Mouse (Mus musculus): ENCODE data around the gene Ddx4. TPM values are rescaled to one million over a fixed set of nuclear protein-coding genes. Genes with fewer than 3 reads are reported as not detected.

Gene Ddx4
- total RNA-seq, 4 experiments from 2014 or later: 0.09 to 0.12 TPM; not detected in 2

DNA sequence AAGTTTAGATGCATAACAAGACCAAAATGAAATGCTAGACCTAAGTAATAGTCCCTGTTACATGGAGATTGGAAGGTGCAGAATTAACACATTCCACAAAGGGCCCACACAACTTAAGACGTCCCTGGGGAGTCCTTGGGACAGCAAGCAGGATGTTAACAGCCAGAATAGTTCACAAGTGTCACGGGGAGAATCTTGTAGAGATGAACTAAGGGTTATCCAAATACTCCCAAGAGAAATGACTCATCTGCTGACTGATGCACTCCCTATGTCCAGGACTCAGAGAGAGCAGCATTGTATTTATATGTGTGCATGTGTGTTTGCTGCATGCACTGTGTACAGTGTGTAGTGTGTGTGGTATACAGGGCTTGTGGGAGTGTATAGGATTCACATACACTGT lies 95.8 kb downstream of the Ddx4 start:
- DNase-seq (ENCODE audit: low spot score): no peak

DNA sequence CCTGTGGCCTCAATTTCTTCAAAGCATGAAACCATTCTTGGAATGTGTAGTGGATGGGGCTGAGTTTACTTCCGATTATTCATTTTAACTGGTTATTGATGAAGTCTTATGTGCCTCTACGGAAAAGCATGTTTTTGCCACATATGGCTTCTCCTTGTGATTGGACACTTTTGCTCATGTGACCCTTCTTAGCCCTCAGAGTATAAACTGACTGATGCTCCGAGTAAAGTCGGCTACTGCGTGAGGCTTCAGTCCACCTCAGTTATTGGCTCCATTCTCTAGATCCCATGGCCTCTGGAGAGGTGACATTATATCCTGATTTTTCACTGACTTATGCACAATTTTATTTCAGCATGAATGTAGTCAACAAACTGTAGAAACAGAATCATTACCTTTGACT lies 99.0 kb downstream of the Ddx4 start:
- no peak for DNase-seq (ENCODE audit: low spot score)

DNA sequence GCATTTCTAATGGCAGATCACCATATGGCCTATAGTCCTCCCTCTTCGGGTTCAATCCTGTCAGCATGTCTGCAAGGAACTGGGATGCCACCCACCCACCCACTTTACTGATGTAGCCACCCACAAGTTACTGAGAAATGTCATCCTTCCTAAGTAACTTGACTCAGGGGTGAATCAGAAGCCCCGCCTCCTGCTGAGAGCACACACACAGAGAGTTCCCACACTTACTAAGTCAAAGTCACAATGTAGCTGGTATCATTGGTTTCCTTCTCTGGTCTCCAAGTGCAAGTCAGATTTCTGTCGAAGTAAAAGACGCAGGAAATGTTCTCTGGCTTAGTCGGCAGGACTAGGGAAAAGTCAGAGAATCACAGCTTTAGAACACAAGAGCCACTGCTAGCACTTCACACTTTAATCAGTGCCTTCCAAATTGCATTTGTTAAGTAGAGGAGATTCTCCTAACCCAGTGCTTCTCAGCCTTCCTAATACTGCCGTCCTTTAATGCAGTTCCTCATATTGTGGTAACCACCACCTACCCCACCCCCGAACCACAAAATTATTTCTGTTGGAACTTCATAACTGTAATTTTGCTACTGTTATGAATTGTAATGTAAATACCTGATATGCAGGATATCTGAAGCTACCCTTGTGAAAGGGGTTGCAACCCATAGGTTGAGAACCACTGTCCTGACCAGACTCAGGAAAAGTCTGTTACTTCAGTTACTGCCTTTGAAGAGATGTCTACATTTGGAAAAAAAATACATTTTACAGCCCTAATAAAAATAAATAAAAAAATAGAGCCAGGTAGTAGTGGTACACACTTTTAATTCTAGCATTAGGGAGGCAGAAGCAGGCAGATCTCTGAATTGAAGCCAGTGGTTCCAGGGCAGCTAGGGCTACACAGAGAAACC lies 100.4 kb downstream of the Ddx4 start:
- no peak for DNase-seq (ENCODE audit: low spot score)

Other genes with a start within 250 kb of the Ddx4 start
- gene Il6st, start 188.4 kb downstream of the Ddx4 start, total RNA-seq (2022): 100 to 1,000 TPM; 217 to 273 (median 230) TPM
- not detected for gene Il31ra, start 58.1 kb downstream of the Ddx4 start, total RNA-seq (2022)
- 10 to 100 TPM in 3 of 4 experiments, 1 to 10 TPM in 1; 9.1 to 12.2 (median 10.8) TPM for gene Slc38a9, start 8.3 kb upstream of the Ddx4 start, total RNA-seq (2022)
- gene Plpp1, start 148.3 kb upstream of the Ddx4 start, total RNA-seq (2022): 10 to 100 TPM; 36.4 to 44.4 (median 39.3) TPM

All from heart, adult 8-10 months (tissue).